Mouse (Mus musculus) forebrain, embryonic 13.5 days (tissue): Measurements from ENCODE around the gene Trpv3. TPM values are rescaled to one million over a fixed set of nuclear protein-coding genes. Genes with fewer than 3 reads are reported as not detected.

ENCODE experiments used
- ATAC-seq: fragments of 200-750 bp; cut with Nextera tagmentation; 2 replicates; pipeline ENCODE4 v1.8.0; 2017
- H3K27ac ChIP-seq: fragments of 300-500 bp; sonication (generic); 2 replicates; pipeline ENCODE4 v1.5.1; 2015; ENCODE audit warnings: inconsistent platforms, mild to moderate bottlenecking, moderate library complexity
- H3K27me3 ChIP-seq: fragments of 300-500 bp; sonication (generic); 2 replicates; pipeline ENCODE4 v1.6.1; 2015; ENCODE audit warnings: mild to moderate bottlenecking, inconsistent platforms
- H3K36me3 ChIP-seq: fragments of 300-500 bp; sonication (generic); 2 replicates; pipeline ENCODE4 v1.6.1; 2015; ENCODE audit warnings: mild to moderate bottlenecking, inconsistent platforms; ENCODE audit not compliant: poor library complexity, severe bottlenecking
- H3K4me1 ChIP-seq: fragments of 300-500 bp; sonication (generic); 2 replicates; pipeline ENCODE4 v1.6.1; 2015; ENCODE audit warnings: inconsistent platforms
- H3K4me2 ChIP-seq: fragments of 300-500 bp; sonication (generic); 2 replicates; pipeline ENCODE4 v1.6.1; 2015; ENCODE audit warnings: inconsistent platforms, mild to moderate bottlenecking, moderate library complexity
- H3K4me3 ChIP-seq: fragments of 300-500 bp; sonication (generic); 2 replicates; pipeline ENCODE4 v1.5.1; 2015; ENCODE audit warnings: mild to moderate bottlenecking, inconsistent platforms
- H3K9ac ChIP-seq: fragments of 300-500 bp; sonication (generic); 2 replicates; pipeline ENCODE4 v1.6.1; 2015; ENCODE audit warnings: mild to moderate bottlenecking, inconsistent platforms
- H3K9me3 ChIP-seq: fragments of 300-500 bp; sonication (generic); replicated peaks from 2 replicates; pipeline ENCODE4 v1.6.1; 2016; ENCODE audit warnings: inconsistent platforms
- WGBS: fragments of 180-500 bp; shearing (Covaris S2); methylation state at CpG from one replicate; pipeline ENCODE4 v1.1.7; 2015; 5-methylcytosine and 5-hydroxymethylcytosine counted together
- polyA plus RNA-seq: library from polyadenylated mRNA; unstranded; fragments of >200 nt; fragmentation: Nextera tagmentation; extraction: Ambion mirVana; gene quantifications from 2 replicates; pipeline ENCODE4 v1.2.1, GENCODE M21; 2015

The Trpv3 gene
- polyA plus RNA-seq, 1 experiment from 2014 or later: 0.04 TPM

- WGBS: 82% methylated on average over 4 of the region's 4 CpGs
- no peak overlapping the region for H3K4me2 ChIP-seq
- H3K4me3 ChIP-seq: no peak overlapping the region
- ATAC-seq: no peak
- H3K9ac ChIP-seq: no peak overlapping the region
- H3K27ac ChIP-seq: no peak overlapping the region
- no peaks in the 10 kb centered on the region for H3K9me3 ChIP-seq
- H3K27me3 ChIP-seq: no peaks in the 10 kb centered on the region
- H3K36me3 ChIP-seq: no peaks in the 10 kb centered on the region
- no peaks in the 10 kb centered on the region for H3K4me1 ChIP-seq
Observed at GRCm38 (mm10) chr11:73242777-73243176, 24.4 kb upstream of the Trpv3 start.

DNA sequence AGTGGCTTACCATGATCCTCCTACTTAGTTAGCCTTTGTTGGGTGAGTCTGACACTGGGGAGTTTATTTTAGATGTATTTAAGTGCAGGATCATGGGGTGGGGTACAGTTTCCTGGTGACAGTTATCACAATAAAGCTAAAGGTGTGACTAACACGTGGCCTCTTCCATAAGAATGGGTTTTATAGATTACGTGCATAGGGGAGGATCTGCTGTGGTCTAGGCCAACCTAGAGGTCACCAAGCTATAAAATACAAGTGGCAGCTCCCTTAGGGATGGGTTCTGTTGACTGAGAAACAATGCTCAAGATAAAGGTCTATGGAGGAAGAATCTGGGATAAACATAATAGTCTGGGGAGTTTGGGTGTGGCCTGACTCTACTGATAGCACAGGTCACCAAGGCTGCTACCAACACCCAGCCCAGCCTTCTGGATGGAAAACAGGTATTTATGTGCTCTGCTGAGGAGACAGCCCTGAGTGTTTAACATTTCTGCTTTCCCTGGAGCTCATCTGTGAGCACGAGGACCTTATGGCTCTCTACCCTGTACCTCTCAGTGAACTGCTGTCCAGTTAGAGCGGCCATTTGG, 9.7 kb upstream of the Trpv3 start:
- 80% methylated on average over 4 of the region's 4 CpGs for WGBS
- Histone ChIP-seq H3K27me3 (no peaks in the 10 kb centered on the region), H3K9ac (no peak overlapping the region), H3K36me3 (no peaks in the 10 kb centered on the region), H3K4me2 (no peak overlapping the region), H3K4me1 (no peaks in the 10 kb centered on the region), H3K4me3 (no peak overlapping the region), H3K9me3 (no peaks in the 10 kb centered on the region), H3K27ac (no peak overlapping the region)
- ATAC-seq: no peak

- ATAC-seq: no peak
- no peaks in the 10 kb centered on the region for H3K36me3 ChIP-seq
- H3K27me3 ChIP-seq: no peaks in the 10 kb centered on the region
- no peak overlapping the region for H3K9ac ChIP-seq
- no peaks in the 10 kb centered on the region for H3K4me1 ChIP-seq
- H3K4me3 ChIP-seq: no peak overlapping the region
- H3K27ac ChIP-seq: no peak overlapping the region
- no peak overlapping the region for H3K4me2 ChIP-seq
- H3K9me3 ChIP-seq: no peaks in the 10 kb centered on the region
Observed at GRCm38 (mm10) chr11:73258664-73259063, 8.5 kb upstream of the Trpv3 start.

- no peaks in the 10 kb centered on the region for H3K9me3 ChIP-seq
- 75% methylated on average over 3 of the region's 3 CpGs for WGBS
- no peak overlapping the region for H3K27ac ChIP-seq
- H3K4me3 ChIP-seq: no peak overlapping the region
- no peak overlapping the region for H3K4me2 ChIP-seq
- H3K4me1 ChIP-seq: no peaks in the 10 kb centered on the region
- no peak for ATAC-seq
- H3K27me3 ChIP-seq: no peaks in the 10 kb centered on the region
- no peak overlapping the region for H3K9ac ChIP-seq
- no peaks in the 10 kb centered on the region for H3K36me3 ChIP-seq
Observed at GRCm38 (mm10) chr11:73260457-73260856, 6.7 kb upstream of the Trpv3 start.

GRCm38 (mm10) chr11:73261385-73261784, 5.8 kb upstream of the Trpv3 start:
- no peaks in the 10 kb centered on the region for H3K4me1 ChIP-seq
- H3K27ac ChIP-seq: no peak overlapping the region
- 93% methylated on average over 1 of the region's 1 CpGs for WGBS
- H3K4me2 ChIP-seq: no peak overlapping the region
- no peak for ATAC-seq
- no peak overlapping the region for H3K9ac ChIP-seq
- no peaks in the 10 kb centered on the region for H3K27me3 ChIP-seq
- H3K4me3 ChIP-seq: no peak overlapping the region
- no peaks in the 10 kb centered on the region for H3K9me3 ChIP-seq
- H3K36me3 ChIP-seq: no peaks in the 10 kb centered on the region

- no peaks in the 10 kb centered on the region for H3K4me1 ChIP-seq
- H3K27ac ChIP-seq: no peak overlapping the region
- no peak overlapping the region for H3K9ac ChIP-seq
- no peaks in the 10 kb centered on the region for H3K27me3 ChIP-seq
- H3K4me3 ChIP-seq: no peak overlapping the region
- H3K4me2 ChIP-seq: no peak overlapping the region
- H3K36me3 ChIP-seq: no peaks in the 10 kb centered on the region
- no peak for ATAC-seq
- H3K9me3 ChIP-seq: no peaks in the 10 kb centered on the region
- 37% methylated on average over 2 of the region's 2 CpGs for WGBS
Observed at GRCm38 (mm10) chr11:73274821-73275220, 7.6 kb downstream of the Trpv3 start.

- ATAC-seq: no peak
- Histone ChIP-seq H3K27ac (no peak overlapping the region), H3K9ac (no peak overlapping the region), H3K4me3 (no peak overlapping the region), H3K4me2 (no peak overlapping the region), H3K9me3 (no peaks in the 10 kb centered on the region), H3K4me1 (peaks cover 6% of the 10 kb centered on the region; the same call in 1 of the 2 replicates), H3K27me3 (no peaks in the 10 kb centered on the region), H3K36me3 (no peaks in the 10 kb centered on the region)
- WGBS: 76% methylated on average over 5 of the region's 5 CpGs
Observed at GRCm38 (mm10) chr11:73280710-73281109, 13.5 kb downstream of the Trpv3 start.

GRCm38 (mm10) chr11:73281528-73282027, 14.4 kb downstream of the Trpv3 start:
- Histone ChIP-seq H3K27me3 (no peaks in the 10 kb centered on the region), H3K9ac (peak overlapping the region; percentile 40; the same call in 1 of the 2 replicates), H3K27ac (no peak overlapping the region)

DNA sequence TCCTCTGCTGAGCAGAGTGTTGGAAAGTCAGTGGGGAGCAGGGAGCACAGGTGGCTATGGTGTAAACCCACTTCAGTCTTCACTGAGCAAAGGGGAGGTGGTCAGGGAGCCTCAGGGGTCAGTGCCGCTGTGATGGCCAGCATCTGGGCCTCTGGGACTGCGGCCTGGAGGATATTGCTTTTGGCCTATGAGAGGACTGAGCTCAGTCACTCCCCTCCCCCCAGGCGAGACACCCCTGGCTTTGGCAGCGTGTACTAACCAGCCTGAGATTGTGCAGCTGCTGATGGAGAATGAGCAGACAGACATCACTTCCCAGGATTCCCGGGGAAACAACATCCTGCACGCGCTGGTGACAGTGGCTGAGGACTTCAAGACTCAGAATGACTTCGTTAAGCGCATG, 16.2 kb downstream of the Trpv3 start:
- peaks cover 6% of the 10 kb centered on the region; the same call in 1 of the 2 replicates for H3K4me1 ChIP-seq
- H3K27me3 ChIP-seq: no peaks in the 10 kb centered on the region
- no peaks in the 10 kb centered on the region for H3K9me3 ChIP-seq
- ATAC-seq: no peak
- no peak overlapping the region for H3K27ac ChIP-seq
- H3K9ac ChIP-seq: no peak overlapping the region
- WGBS: 84% methylated on average over 9 of the region's 9 CpGs
- no peak overlapping the region for H3K4me2 ChIP-seq
- H3K4me3 ChIP-seq: no peak overlapping the region
- H3K36me3 ChIP-seq: no peaks in the 10 kb centered on the region

More at GRCm38 (mm10) chr11:73281528-73282027, 14.4 kb downstream of the Trpv3 start:
- H3K4me1 ChIP-seq: peaks cover 6% of the 10 kb centered on the region; the same call in 1 of the 2 replicates
- ATAC-seq: peak; percentile 88
- H3K4me3 ChIP-seq: peak overlapping the region; percentile 38
- H3K9me3 ChIP-seq: no peaks in the 10 kb centered on the region
- no peaks in the 10 kb centered on the region for H3K36me3 ChIP-seq
- H3K4me2 ChIP-seq: peak overlapping the region; percentile 59
- WGBS: 3% methylated on average over 16 of the region's 16 CpGs

GRCm38 (mm10) chr11:73283926-73284325, 16.7 kb downstream of the Trpv3 start:
- no peaks in the 10 kb centered on the region for H3K27me3 ChIP-seq
- peaks cover 6% of the 10 kb centered on the region; the same call in 1 of the 2 replicates for H3K4me1 ChIP-seq
- no peak overlapping the region for H3K9ac ChIP-seq
- no peak overlapping the region for H3K4me2 ChIP-seq
- no peak overlapping the region for H3K27ac ChIP-seq
- 64% methylated on average over 1 of the region's 1 CpGs for WGBS
- no peaks in the 10 kb centered on the region for H3K9me3 ChIP-seq
- no peak overlapping the region for H3K4me3 ChIP-seq
- ATAC-seq: no peak
- no peaks in the 10 kb centered on the region for H3K36me3 ChIP-seq

DNA sequence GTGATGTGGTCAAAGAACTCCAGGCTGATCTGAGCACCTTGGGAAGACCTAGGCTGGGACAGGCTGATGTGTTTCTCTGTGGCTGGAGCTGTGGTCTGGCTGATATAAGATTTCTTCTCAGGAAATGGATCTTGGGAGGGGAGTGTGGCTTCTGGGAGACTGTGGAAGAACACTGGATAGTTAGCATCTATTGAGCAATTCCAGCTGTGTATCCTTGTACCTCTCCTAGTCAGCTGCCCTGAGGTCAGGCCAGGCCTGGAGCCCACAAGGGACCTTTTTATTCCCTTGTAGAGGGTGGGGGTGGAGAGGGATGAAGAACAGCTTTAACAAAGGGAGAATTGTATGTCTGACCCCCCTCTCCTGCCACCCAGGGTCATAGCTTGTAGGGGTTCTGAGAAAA, 17.2 kb downstream of the Trpv3 start:
- H3K4me1 ChIP-seq: peaks cover 6% of the 10 kb centered on the region; the same call in 1 of the 2 replicates
- no peak overlapping the region for H3K27ac ChIP-seq
- no peaks in the 10 kb centered on the region for H3K9me3 ChIP-seq
- no peak overlapping the region for H3K4me3 ChIP-seq
- no peaks in the 10 kb centered on the region for H3K36me3 ChIP-seq
- no peak for ATAC-seq
- no peak overlapping the region for H3K9ac ChIP-seq
- H3K4me2 ChIP-seq: no peak overlapping the region
- H3K27me3 ChIP-seq: no peaks in the 10 kb centered on the region

DNA sequence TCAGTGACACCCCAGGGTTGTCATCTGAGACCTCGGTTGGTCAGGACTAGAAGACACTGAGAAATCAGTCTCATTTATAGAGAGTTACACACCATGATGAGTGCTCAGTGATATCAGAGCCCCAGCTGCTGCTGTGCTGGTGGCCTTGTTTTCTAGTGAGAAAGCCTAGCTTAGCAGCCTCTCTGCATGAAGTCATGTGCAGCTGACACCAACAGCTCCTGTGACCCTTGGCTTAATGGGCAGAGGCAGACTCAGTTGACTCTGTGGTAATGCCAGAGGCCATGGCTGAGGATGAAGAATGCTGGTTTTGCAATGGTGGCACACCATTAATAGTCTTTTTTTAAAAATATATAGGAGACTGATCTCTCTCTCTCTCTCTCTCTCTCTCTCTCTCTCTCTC, 22.4 kb downstream of the Trpv3 start:
- Histone ChIP-seq H3K4me2 (no peak overlapping the region), H3K27ac (no peak overlapping the region), H3K9me3 (no peaks in the 10 kb centered on the region), H3K36me3 (no peaks in the 10 kb centered on the region), H3K27me3 (no peaks in the 10 kb centered on the region), H3K4me1 (no peaks in the 10 kb centered on the region), H3K9ac (no peak overlapping the region), H3K4me3 (no peak overlapping the region)
- ATAC-seq: no peak
- WGBS: 92% methylated on average over 1 of the region's 1 CpGs

- H3K4me3 ChIP-seq: no peak overlapping the region
- H3K27ac ChIP-seq: no peak overlapping the region
- 8% methylated on average over 2 of the region's 2 CpGs for WGBS
- no peaks in the 10 kb centered on the region for H3K27me3 ChIP-seq
- H3K36me3 ChIP-seq: no peaks in the 10 kb centered on the region
- H3K4me1 ChIP-seq: peaks cover 6% of the 10 kb centered on the region
- H3K4me2 ChIP-seq: no peak overlapping the region
- H3K9me3 ChIP-seq: no peaks in the 10 kb centered on the region
- no peak overlapping the region for H3K9ac ChIP-seq
- ATAC-seq: no peak
Observed at GRCm38 (mm10) chr11:73303123-73303522, 35.9 kb downstream of the Trpv3 start.
